ENCODE assay signal across 14 mouse cellular contexts in genomic region chr1:160579309-160580233, GRCm38 (mm10).
DNase-seq lines count a peak whose midpoint lies in the region; ATAC-seq lines count a peak whose summit lies in the region.
"Had no signal": no experiment of that assay in that cellular context is flagged by ENCODE, and none has a peak within 500 bp of the region (broad histone marks: within the 10 kb centered on the region; RNA-seq: fewer than 3 reads in every experiment).

No protein-coding gene starts in this region.

- WGBS in hindbrain, embryonic 15.5 days, result 42% methylated on average over 12 of the region's 12 CpGs
- WGBS in hindbrain, embryonic 10.5 days, result 66% methylated on average over 12 of the region's 12 CpGs
- WGBS in midbrain, embryonic 13.5 days, result 40% methylated on average over 12 of the region's 12 CpGs

- no peaks in the 10 kb centered on the region for H3K36me3 ChIP-seq in hindbrain, embryonic 15.5 days
- no peaks in the 10 kb centered on the region for H3K36me3 ChIP-seq in hindbrain, embryonic 10.5 days
- no peaks in the 10 kb centered on the region for H3K36me3 ChIP-seq in midbrain, embryonic 13.5 days

- H3K27me3 ChIP-seq in hindbrain, embryonic 15.5 days, result no peaks in the 10 kb centered on the region
- H3K27me3 ChIP-seq in hindbrain, embryonic 10.5 days (ENCODE audit: insufficient read depth, poor library complexity, severe bottlenecking), result no peaks in the 10 kb centered on the region
- H3K27me3 ChIP-seq in midbrain, embryonic 13.5 days, result no peaks in the 10 kb centered on the region
- H3K27me3 ChIP-seq: CH12.LX; heart, embryonic 12.5 days; Patski had no signal

- H3K9ac ChIP-seq in hindbrain, embryonic 15.5 days, result no peak overlapping the region
- no peak overlapping the region for H3K9ac ChIP-seq in midbrain, embryonic 13.5 days (replicated peaks)
- H3K9ac ChIP-seq: heart, embryonic 12.5 days had no signal

- H3K27ac ChIP-seq in hindbrain, embryonic 15.5 days (replicated peaks), result peak overlapping the region; percentile 22; the same call in 1 of the 2 replicates
- no peak overlapping the region for H3K27ac ChIP-seq in hindbrain, embryonic 10.5 days
- H3K27ac ChIP-seq in midbrain, embryonic 13.5 days, result peak overlapping the region; percentile 47; the same call in 1 of the 2 replicates

- peak; percentile 79 for ATAC-seq in hindbrain, embryonic 15.5 days (ENCODE audit: low FRiP score, low read depth)
- 0 out of 2 replicates have a peak, but pooled peaks have one; percentile 58 for ATAC-seq in midbrain, embryonic 13.5 days
- ATAC-seq: inflammation-experienced regulatory T-cells, adult 6 months; Patski had no signal

- peak overlapping the region; percentile 18 for H3K4me3 ChIP-seq in hindbrain, embryonic 15.5 days
- no peak overlapping the region for H3K4me3 ChIP-seq in hindbrain, embryonic 10.5 days
- peak overlapping the region; percentile 14; the same call in 1 of the 2 replicates for H3K4me3 ChIP-seq in midbrain, embryonic 13.5 days (replicated peaks)
- H3K4me3 ChIP-seq: heart, embryonic 12.5 days had no signal

- H3K4me1 ChIP-seq in hindbrain, embryonic 15.5 days (replicated peaks), result no peaks in the 10 kb centered on the region
- peaks cover 7% of the 10 kb centered on the region; the same call in 1 of the 2 replicates for H3K4me1 ChIP-seq in hindbrain, embryonic 10.5 days (replicated peaks)
- H3K4me1 ChIP-seq in midbrain, embryonic 13.5 days (replicated peaks), result peaks cover 7% of the 10 kb centered on the region

- H3K4me2 ChIP-seq in hindbrain, embryonic 15.5 days, result peak overlapping the region; percentile 41
- peak overlapping the region; percentile 41 for H3K4me2 ChIP-seq in midbrain, embryonic 13.5 days (replicated peaks)
- H3K4me2 ChIP-seq: heart, embryonic 12.5 days had no signal

- DNase-seq in hindbrain, embryonic 10.5 days (ENCODE audit: low spot score), result no peak
- DNase-seq in brain, embryonic 18.5 days (ENCODE audit: low read depth, low spot score), result peak; percentile 14
- DNase-seq in cerebellum, adult 9-10 months, result peak; percentile 26
- DNase-seq in lung, postnatal 36 days, result no peak
- DNase-seq in urinary bladder, postnatal 36 days (ENCODE audit: low spot score in 2 of 2), result no peak
- DNase-seq: adrenal gland, adult 8-10 months; gastrocnemius, postnatal 14 days; kidney, postnatal 36 days had no signal

- no peaks in the 10 kb centered on the region for H3K9me3 ChIP-seq in hindbrain, embryonic 15.5 days
- no peaks in the 10 kb centered on the region for H3K9me3 ChIP-seq in hindbrain, embryonic 10.5 days
- H3K9me3 ChIP-seq in midbrain, embryonic 13.5 days, result no peaks in the 10 kb centered on the region
- H3K9me3 ChIP-seq: heart, embryonic 12.5 days had no signal

Comparison
In these comparisons a context has a peak if more than half of its experiments do, and no peak if none do; other contexts are left out.
1. DNase-seq: peak in brain, embryonic 18.5 days (single experiment) and cerebellum, adult 9-10 months (single experiment); none in hindbrain, embryonic 10.5 days (single experiment), lung, postnatal 36 days (single experiment) and urinary bladder, postnatal 36 days (0 of 2).